Mouse (Mus musculus): ENCODE results near the gene Lemd1.

Lemd1 gene

GRCm38 (mm10) chr1:132164780-132165518 is 26.3 kb upstream of the Lemd1 start:
- no peak for DNase-seq (ENCODE audit: low read depth, low spot score)

DNA sequence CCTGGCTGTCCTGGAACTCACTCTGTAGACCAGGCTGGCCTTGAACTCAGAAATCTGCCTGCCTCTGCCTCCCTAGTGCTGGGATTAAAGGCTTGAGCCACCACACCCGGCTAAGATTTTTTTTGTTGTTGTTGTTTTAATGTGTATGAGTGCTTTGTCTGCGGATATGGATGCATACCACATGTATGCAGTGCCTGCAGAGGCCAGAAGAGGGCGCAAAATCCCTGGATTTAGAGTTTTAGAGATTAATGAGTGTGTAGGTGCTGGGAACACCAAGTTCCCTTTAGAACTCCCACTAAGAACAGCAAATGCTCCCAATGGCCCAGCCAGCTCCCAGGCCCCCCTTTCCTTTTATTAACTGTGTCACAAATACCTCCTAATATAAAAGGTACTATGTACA is 25.4 kb upstream of the Lemd1 start:
- DNase-seq (ENCODE audit: low read depth, low spot score) = peak; percentile 52

DNA sequence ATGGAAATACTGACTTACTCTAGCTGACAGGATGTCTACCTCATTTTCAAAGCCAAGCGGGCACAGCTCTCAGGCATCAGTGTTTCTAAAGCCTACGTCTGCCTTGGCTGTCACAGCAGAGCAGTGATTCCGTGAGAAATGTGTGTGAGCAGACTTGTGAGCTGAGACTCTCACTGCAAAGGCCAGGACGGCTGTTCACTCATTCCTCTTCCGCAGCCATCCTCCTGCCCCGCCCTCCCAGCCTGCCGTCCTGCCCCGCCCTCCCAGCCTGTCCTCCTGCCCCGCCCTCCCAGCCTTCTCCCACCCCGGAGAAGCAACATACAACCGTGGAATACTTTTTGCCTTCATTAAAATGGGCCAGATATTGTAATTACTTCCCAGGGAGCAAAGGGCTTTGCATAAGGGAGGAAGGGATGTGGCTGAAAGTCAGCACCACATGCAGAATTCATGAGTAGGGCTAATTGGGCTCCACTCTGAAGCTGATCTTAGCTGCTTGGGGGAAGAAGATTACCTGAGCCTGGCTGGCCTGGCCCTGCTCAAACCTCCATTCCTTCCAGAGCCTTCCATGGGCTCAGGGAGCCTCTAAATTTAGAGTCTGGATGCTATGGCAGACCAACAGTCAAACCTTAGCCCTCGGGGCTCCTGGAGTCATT is 23.0 kb upstream of the Lemd1 start:
- DNase-seq (ENCODE audit: low read depth, low spot score) = peak; percentile 27

DNA sequence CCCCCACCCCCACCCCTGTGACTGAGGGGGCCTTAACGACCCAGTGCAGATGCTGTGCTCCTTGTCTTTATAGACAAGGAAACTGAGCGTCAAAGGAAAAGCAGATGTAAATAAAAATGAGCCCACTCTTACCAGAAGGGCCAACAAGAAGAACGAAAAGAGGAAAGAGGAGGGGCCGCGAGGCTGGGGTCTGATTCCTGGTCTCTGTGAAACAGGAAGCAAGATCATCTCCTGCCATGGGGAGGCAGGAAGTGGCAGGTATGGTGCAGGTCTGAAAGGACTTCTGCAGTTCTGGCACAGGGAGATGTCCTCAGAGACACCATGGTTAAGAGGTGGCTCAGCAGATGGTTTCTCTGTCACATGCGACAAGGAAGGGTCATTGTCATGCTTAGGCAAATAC is 20.5 kb upstream of the Lemd1 start:
- DNase-seq (ENCODE audit: low read depth, low spot score) = no peak

DNA sequence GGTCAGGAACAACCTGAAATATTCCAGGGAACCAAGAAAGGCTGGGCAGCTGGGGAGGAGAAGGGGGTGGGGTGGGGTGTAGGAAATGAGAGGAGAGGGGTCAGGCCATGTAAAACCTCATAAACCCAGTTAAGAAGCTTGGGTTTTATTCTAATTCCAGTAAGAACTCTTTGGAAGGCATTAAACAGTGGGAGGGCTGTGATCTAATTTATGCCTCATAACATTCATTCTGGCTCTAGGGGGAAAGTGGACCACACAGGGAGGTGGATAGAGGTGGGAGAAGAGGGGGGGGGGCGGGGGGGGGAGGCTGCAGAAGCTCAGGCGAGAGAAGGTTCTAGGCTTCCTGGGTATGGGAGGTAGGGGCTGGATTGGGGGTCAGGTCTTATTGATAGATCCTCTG is 19.6 kb upstream of the Lemd1 start:
- no peak for DNase-seq (ENCODE audit: low read depth, low spot score)

GRCm38 (mm10) chr1:132186303-132186702 is 4.9 kb upstream of the Lemd1 start:
- no peak for DNase-seq (ENCODE audit: low read depth, low spot score)

DNA sequence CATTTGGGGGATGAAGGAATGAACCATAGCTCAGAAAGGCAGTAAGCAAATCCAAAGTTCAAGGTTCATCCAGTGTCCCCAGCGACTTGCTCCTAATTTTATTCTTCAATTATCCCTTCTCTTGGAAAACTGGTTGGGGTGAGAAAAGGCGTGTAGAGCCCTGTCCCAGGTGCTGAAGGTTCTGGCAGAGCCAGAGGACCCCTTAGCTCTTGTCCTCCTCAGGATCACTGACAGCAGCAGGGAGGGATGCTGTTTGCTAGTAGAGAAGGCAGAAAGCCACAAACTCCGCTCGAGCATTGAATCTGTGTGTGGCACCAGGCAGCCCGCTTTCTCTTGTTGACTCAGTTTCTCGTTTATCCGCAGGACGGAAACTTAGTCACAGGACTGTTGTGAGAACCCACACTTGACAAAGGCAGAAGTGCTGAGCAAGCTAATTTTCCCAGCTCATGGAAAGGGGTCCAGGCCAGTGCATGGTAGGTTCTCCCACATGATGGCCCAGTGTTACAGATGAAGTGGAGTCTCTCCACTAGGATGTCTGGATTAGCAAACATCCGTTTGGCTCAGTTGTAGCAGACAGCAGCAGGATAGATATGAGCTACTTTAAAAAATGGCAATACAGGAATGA is 2.7 kb upstream of the Lemd1 start:
- DNase-seq (ENCODE audit: low read depth, low spot score) = no peak

GRCm38 (mm10) chr1:132189231-132189630 is 2.0 kb upstream of the Lemd1 start:
- DNase-seq (ENCODE audit: low read depth, low spot score) = no peak

DNA sequence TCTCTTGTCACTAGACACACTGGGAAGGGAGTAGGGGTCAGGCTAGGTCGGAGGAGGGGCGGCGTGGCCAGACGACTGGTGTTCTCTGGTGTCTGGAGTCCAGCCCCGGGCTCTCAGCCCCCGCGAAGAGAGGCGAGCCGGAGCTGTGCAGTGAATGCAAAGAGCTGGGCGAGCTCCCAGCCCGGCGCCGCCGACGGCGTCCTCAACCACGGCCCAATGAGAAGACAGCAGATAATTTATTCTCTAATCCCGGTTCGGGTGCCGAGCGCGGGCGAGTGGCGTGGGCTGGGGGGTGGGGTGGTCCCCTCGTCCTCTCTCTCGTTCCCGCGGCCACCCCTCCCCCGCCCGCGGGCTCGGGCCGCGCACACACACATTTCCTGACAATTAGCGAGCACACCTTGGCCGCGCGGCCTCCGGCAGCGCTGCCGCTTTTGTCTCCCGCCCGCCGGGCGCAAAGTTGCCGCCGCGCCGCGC is 1.2 kb upstream of the Lemd1 start:
- DNase-seq (ENCODE audit: low read depth, low spot score) = no peak

DNA sequence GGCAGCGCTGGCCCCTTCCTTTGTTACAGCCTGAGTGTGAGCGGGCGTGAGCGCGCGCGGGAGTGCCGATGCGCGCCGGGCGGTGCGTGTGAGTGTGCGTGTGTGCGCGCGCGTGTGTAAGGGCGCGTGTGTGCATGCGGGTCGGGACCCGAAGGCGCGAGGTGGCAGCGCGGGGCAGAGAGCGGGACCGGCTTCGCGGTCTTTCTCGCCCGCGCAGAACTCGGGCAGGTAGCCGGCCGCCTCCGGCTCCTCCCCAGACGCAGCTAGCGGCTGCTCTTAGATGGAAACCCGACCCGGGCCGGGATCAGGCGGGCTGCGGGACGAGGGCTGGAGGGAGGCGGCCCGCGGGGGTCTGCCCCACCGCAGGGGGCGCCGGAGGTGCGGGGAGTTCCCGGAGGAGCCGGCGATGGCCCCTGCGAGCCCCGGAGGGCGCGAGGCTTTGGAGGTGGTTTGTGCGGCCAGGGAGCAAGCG is 574 bp upstream of the Lemd1 start:
- no peak for DNase-seq (ENCODE audit: low read depth, low spot score)

- DNase-seq (ENCODE audit: low read depth, low spot score) = no peak
Observed at GRCm38 (mm10) chr1:132191786-132192680, 802 bp downstream of the Lemd1 start.

DNA sequence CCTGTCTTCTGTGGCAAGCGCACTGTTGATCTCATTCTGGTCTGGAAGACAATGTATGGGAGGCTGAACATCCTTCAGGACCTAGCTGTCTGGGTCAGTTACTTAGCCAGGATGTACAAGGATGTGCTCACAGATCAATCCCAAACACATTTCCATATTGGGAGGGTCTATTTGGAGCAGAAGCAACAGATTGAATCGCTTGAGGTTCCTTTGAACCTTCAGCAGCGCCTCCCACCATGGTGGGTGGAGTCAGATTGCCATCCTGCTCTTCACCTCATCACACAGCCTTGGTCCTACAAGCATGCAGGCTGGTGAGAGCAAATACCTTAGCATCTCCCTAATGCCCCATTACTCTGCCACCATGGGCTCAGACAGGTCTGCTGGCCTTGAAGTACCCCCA is 2.6 kb downstream of the Lemd1 start:
- DNase-seq (ENCODE audit: low read depth, low spot score) = no peak

GRCm38 (mm10) chr1:132194624-132195023 is 3.4 kb downstream of the Lemd1 start:
- peak; percentile 30 for DNase-seq (ENCODE audit: low read depth, low spot score)

GRCm38 (mm10) chr1:132195100-132195499 is 3.9 kb downstream of the Lemd1 start:
- no peak for DNase-seq (ENCODE audit: low read depth, low spot score)

- no peak for DNase-seq (ENCODE audit: low read depth, low spot score)
Observed at GRCm38 (mm10) chr1:132195681-132196080, 4.5 kb downstream of the Lemd1 start.

DNA sequence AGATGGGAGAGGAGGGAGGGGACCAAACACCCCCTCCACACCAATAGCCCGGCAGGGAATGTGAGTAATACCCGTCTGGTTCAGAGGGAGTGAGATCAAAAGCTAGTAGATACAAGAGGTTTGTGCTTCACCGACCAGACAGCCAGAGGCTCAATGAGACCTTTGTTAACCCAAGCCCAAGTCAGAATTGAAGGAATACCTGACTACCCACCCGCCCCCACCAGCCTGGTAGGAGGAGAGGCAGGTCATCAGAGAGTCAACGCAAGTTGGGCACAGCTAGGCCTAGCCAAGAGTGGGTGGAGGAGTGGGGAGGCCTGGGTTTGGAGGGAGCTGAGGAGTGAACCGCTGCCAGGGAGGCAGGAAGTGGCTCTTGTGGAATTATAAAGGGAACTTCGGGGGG is 5.1 kb downstream of the Lemd1 start:
- no peak for DNase-seq (ENCODE audit: low read depth, low spot score)

DNA sequence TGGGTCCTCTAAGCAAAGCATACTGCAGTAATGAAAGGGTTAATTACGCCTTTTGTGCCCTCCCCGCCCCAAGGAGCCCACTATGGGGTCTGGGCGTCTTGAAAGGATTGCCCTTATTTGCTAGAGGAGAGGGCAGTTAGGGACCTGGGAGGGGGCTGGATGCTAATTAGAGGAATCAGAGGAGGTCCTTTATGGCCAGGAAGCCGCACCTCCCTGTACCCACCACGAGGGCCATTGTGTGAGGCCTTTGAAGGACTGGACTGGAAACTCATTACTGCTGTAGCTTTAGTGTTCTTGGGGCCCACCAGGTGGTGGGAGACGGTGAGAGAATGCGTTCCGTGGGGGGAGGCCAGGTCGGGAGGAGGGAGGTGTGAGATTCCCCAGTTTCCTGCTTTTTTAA is 6.4 kb downstream of the Lemd1 start:
- DNase-seq (ENCODE audit: low read depth, low spot score) = no peak

- DNase-seq (ENCODE audit: low read depth, low spot score) = no peak
Observed at GRCm38 (mm10) chr1:132198401-132199071, 7.3 kb downstream of the Lemd1 start.

- no peak for DNase-seq (ENCODE audit: low read depth, low spot score)
Observed at GRCm38 (mm10) chr1:132199244-132199643, 8.0 kb downstream of the Lemd1 start.

- no peak for DNase-seq (ENCODE audit: low read depth, low spot score)
Observed at GRCm38 (mm10) chr1:132199934-132200333, 8.7 kb downstream of the Lemd1 start.

Measured in A20 (cell line).